Mouse (Mus musculus) brain, adult 2 months (tissue): ENCODE measurements around the gene Eif4e2.
A peak's percentile ranks its signal among the peaks of the same experiment; 100 is the strongest.

Experiments
- DNase-seq: peaks from one replicate; pipeline ENCODE4 v3.0.0; 2011; ENCODE audit warnings: low read depth, low spot score

The Eif4e2 gene

GRCm38 (mm10) chr1:87201848-87202247 lies 11.9 kb upstream of the Eif4e2 start:
- no peak for DNase-seq

DNA sequence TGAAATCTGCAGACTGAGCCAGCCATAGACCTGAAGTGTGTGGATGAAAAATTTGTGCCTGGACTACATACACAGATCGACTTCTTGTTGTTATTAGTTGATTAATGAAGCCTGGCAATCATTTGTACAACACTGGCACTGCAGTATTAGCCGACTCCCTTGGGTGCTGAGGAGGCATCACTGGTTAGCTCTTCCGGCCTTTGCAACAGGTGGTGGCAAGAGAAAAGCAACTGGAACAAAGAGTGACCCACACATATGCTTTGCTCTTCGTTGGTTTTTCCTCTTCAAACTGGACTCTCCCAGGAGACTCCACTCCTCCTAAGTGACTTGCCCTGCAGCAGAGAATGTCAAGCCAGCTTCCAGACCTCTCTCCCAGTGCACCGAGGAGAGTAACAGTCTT lies 9.9 kb upstream of the Eif4e2 start:
- no peak for DNase-seq

DNA sequence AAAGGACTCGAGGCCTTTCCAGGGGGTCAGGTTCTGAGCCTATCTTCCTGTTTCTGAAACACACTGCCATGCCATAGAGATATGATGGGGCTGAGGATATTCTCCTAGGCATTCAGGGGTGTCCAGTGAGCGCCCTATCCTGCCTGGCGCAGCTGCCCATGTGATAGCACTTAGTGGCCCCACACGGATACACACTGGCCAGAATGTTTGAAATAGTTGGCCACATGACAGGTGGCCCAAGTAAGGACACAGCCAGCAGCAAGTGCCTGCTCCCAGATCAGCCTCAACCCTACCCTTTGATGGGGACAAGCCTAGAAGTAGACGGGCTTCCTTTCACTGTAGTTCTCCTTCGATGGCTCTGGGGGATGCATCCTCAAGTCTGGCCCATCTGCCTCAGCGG lies 9.2 kb upstream of the Eif4e2 start, which contains the start of gene Chrng:
Gene Chrng (plus strand): TSS at position 193 of the 400 bp plus-strand sequence.
- no peak for DNase-seq

DNA sequence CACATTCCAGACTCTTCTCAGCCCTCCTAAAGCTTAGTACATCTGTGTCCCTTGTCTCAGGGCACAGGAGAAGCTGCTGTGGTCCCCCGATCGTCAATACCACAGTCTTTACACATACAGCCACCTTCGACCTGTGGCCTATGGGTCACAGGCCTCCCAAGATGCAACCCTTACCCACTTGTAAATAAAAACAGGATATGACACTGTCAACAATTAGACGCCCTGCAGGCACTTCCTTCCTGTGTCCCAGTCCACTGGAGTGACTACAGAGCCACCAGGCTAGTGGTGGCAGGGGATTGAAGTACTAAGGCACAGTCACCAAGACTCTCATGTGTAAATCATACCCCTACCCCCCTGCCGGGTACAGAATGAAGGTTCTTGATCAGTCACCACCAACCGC lies 8.7 kb upstream of the Eif4e2 start:
- DNase-seq, result no peak

DNA sequence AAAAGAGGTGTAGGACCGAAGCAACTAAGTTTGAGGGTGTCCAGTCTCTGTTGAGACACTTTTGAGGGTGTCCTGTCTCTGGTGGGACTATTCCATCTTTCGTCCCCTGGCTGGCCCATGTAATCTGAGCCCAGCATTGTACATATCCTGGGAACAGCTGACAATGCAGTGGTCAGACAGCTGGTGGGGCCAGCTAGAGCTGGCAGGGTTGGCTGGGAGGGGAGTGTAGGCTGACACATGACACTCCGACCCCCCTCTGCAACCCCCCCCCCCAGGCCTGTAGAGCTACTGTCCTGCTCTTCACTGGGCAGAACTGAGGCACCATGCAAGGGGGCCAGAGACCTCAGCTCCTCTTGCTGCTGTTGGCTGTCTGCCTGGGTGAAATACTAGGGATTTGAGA lies 8.2 kb upstream of the Eif4e2 start:
- no peak for DNase-seq

GRCm38 (mm10) chr1:87206339-87206738 lies 7.4 kb upstream of the Eif4e2 start:
- no peak for DNase-seq

DNA sequence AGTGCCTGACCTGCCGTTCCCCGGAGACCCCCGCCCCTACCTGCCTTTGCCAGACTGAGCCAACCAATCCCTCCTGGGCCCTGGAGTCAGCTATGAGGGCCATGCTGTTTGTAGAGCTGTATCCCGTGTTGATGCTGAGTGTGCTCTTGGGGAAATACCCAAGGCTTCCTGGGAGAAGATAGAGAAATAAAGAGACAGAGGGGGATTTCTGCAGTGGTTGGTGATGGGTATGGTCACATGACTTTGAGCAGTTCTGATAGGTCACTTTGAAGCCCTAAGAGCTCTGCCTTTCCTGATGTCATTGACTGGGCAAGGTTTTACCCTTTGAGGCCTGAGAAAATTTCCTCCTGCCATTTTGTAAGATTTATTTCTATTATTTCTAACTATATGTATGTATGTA lies 2.3 kb upstream of the Eif4e2 start:
- no peak for DNase-seq

- DNase-seq, result no peak
These were observed 1.0 kb downstream of the Eif4e2 start for GRCm38 (mm10) chr1:87214748-87215147.

GRCm38 (mm10) chr1:87217938-87218337 lies 4.2 kb downstream of the Eif4e2 start:
- DNase-seq, result peak; percentile 67

DNA sequence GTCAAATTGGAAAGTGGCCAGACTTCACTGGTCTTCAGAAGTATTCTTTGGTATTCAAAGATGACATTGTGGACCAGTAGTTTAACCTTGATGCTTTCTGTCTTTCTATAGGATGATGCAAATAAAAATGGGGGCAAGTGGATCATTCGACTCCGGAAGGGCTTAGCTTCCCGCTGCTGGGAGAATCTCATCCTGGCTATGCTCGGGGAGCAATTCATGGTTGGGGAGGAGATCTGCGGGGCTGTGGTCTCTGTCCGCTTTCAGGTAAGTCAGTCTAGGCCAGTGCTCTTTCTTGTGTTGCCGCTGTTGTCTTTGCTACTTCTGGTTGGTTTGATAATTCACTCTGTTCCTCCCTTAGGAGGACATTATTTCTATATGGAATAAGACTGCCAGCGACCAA lies 12.0 kb downstream of the Eif4e2 start:
- no peak for DNase-seq

DNA sequence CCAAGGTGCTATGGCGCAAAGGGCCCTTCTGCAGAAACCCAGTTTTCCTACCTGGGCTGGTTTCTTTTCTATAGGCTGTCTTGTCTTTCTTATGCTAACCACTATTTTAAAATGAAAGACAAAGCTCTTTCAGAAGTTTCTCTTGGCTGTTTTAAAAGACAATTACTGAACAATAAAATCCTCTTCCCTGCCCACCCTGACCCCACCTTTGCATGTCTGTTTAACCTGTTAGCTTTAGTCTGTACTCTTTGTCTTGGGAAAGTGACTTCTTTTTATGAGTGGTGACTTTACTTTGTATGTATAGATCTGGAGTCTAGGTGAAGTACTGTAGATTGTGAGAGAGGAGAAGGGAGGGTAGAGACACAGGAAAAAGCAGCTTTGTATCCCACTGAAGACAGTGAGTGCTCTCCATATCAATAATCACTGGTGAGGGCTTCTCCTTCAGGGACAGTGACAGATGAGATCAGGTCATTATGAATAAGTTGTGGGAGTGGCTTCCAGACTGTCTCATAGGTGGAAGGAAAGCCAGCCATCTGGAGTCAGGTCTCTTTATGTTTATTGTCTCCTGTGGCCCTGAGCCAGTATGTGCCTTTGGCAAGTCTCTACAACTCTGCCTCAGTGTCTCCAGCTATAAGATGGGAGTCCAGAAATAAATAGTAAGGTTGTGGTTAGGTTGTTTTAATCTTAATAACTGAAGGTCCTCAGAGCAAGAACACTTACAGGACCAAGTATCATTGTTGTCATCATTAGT lies 12.9 kb downstream of the Eif4e2 start:
- DNase-seq, result no peak

GRCm38 (mm10) chr1:87227160-87227550 lies 13.4 kb downstream of the Eif4e2 start:
- peak; percentile 96 for DNase-seq

GRCm38 (mm10) chr1:87230606-87231005 lies 16.9 kb downstream of the Eif4e2 start:
- DNase-seq, result no peak

DNA sequence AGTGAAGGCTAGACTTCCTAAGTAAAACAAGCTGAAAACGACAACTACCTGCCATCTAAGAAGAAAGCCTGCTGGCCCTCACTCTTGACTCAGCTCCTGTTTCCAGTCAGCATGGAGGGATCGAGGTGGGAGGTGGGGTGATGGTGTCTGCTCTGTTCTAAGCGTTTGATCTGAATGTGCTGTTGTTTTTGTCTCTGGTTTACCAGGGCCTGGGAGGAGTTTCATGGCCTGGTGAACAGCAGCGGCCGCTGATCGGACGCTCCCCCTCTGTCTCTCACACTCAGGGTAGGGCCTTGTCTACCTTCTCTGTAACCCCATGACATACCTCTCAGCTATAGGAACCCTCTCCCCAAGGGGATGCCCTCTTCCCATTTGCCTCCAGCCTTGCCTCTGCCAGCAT lies 18.5 kb downstream of the Eif4e2 start:
- no peak for DNase-seq

DNA sequence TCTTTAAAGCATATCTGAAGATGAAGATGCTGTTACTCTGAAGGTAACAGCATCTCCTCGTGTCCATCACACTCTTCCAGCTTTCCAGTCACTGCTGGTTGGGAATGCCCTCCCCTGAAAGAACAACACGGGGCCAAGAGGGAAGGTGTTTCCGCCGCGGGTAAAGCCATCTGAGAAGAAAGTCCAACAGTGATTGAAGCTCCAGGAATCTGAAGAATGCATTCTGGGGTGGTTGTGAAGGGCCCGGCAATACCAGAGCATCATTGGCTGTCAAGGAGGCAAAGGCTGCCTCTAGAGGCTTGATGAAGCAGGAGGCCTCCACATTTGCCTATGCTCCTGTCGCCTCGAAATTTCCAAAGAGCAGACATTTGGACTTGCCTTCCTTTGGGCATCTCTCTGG lies 25.3 kb downstream of the Eif4e2 start:
- DNase-seq, result no peak

DNA sequence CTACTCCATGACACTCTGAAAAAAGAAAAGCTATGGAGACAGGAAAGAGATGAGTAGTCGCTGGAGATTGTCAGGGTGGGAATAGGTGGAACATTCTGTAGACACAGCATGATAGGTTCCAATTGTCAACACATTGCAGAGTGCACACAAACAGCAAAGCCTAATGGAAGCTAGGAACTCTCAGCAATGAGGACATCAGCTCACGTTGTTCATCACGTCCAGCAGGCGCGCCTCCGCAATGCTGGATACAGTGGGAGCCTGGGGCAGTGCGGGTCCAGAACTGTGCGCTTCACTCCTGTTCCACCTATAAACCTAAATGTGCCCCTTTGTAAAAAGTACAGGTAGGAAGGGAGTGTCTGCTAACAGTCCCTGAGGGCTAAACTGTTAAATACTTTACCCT lies 29.3 kb downstream of the Eif4e2 start:
- DNase-seq, result no peak

GRCm38 (mm10) chr1:87245430-87245829 lies 31.7 kb downstream of the Eif4e2 start:
- no peak for DNase-seq

DNA sequence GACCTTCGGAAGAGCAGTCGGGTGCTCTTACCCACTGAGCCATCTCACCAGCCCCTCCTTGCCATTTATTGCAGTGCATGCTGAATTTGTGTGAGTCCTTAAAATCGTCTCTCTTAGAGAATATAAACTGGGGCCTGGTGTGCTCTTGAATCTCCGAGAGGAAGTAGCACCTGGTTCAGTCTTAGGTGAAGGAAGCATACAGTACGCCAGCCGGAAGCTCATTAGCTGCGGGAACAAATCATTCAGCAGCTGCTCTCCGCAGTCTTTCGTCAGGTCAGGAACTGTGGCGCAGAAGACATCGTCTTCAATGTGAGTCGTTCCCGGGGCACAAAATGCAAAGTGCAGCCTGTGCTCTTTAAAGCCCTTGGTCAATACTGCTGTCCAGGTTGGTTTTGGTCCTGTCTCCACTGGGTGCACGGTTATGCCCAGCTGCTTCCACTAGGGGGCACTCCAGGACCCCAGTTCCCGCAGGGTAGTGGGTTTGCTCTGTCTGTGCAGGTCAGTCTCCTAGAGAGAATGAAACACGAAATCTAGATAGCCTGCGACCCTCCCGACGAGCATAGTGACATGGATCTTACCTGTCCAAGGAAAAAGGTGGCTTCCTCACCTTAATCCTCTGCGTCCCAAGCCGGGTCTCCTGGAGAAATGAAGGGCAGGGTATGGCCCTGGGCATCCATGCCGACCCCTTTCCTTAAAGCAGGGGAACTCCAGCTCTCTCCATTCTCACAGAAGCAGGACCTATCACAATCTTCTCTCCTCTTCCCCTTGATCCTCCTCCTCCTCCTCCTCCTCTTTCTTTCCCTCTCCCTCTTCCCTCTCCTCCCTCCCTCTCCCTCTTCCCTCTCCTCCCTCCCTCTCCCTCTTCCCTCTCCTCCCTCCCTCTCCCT lies 32.5 kb downstream of the Eif4e2 start:
- peak; percentile 70 for DNase-seq

- DNase-seq, result no peak
These were observed 38.4 kb downstream of the Eif4e2 start for GRCm38 (mm10) chr1:87252040-87252609.

GRCm38 (mm10) chr1:87255173-87255572 lies 41.5 kb downstream of the Eif4e2 start:
- no peak for DNase-seq

DNA sequence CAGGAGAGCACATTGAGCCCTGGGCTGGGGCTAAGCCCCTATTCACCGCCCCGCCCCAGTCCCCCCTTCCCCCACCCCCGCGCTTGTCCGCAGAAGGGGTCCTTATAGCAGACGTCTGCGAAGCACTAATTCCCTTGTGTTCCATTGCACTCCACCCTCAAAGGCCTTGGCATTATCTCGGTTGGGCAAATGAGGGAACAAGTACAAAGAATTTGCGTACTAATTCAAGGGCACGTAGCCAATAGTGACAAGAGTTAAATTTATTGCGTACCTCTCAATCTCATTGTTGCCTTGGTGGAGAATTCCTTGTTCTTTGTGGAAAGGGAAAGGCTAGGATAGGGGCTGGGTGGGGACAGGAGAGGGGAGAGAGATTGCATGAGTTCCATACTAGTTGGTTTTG lies 44.0 kb downstream of the Eif4e2 start:
- no peak for DNase-seq

- DNase-seq, result peak; percentile 49
These were observed 44.8 kb downstream of the Eif4e2 start for GRCm38 (mm10) chr1:87258484-87258883.

GRCm38 (mm10) chr1:87259316-87259715 lies 45.6 kb downstream of the Eif4e2 start:
- no peak for DNase-seq
